ENCODE assay signal across 8 mouse cellular contexts in the genomic region with DNA sequence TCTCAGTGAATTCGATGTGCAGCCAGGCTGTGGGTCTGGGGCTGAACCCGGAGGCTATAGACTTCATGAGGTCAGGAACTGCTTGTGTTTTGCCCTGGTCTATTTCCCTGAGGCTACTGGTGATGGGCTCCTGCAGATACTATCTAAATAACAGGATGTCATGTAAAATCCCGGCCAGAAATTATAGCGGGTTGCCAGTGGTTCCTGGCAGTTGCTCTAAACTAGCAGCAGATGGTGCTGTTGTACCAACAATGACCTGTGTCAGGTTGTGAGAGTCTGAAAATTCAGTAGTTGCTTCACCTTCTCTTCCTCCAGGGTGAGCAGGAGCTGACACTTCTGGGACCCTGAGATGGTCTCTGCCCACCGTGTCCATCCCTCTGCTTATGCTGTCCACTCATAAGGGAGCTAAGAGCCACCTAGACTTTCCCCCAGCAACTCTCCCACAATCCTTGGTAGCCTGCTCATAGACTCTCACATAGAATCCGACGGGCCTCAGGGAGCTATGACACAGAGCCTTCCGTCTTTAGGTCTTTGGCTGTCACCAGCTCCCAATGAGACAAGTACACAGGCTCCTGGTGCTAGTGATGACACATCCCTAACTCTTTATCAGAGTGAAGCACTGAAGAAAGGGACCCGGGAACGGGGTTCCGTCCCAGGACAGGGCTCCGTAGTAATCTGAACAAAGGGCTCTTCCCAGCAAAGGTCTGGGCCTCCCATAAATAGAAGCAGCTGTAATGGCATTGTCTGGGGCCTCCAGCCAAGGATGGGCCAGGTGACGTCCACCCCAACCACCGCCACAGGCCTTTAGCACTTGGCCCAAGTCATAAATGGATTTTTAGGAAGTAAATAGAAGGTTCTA.
DNase-seq lines count a peak whose midpoint lies in the region; ATAC-seq lines count a peak whose summit lies in the region.

No protein-coding gene starts in this region.

- DNase-seq in urinary bladder, postnatal 14 days (ENCODE audit: low spot score), result peak; percentile 49
- no peak for DNase-seq in urinary bladder, adult 2 months (ENCODE audit: low spot score)
- DNase-seq in cerebellum, postnatal 25 days, result peak; percentile 83
- peak; percentile 53 for DNase-seq in gastrocnemius, postnatal 10 days
- DNase-seq in left cerebral cortex, adult 18-20 months (ENCODE audit: low spot score in 2 of 2), result peak; percentile 44 to 50
- peak; percentile 48 for DNase-seq in midbrain, embryonic 10.5 days (ENCODE audit: low spot score)

- no peaks in the 10 kb centered on the region for H3K27me3 ChIP-seq in midbrain, embryonic 10.5 days (ENCODE audit: low read depth, poor library complexity, severe bottlenecking)
- no peaks in the 10 kb centered on the region for H3K27me3 ChIP-seq in stomach, embryonic 15.5 days (replicated peaks)

- H3K9ac ChIP-seq in stomach, embryonic 15.5 days, result no peak overlapping the region

- peak; percentile 72 for ATAC-seq in inflammation-experienced regulatory T-cells, adult 6 months
- ATAC-seq in stomach, embryonic 15.5 days (ENCODE audit: insufficient read depth, low FRiP score, low read depth), result peak; percentile 40; the same call in 1 of the 2 replicates

- no peaks in the 10 kb centered on the region for H3K36me3 ChIP-seq in midbrain, embryonic 10.5 days
- H3K36me3 ChIP-seq in stomach, embryonic 15.5 days, result no peaks in the 10 kb centered on the region

- peaks cover 3% of the 10 kb centered on the region; the same call in 1 of the 2 replicates for H3K4me1 ChIP-seq in midbrain, embryonic 10.5 days
- no peaks in the 10 kb centered on the region for H3K4me1 ChIP-seq in stomach, embryonic 15.5 days

- H3K9me3 ChIP-seq in midbrain, embryonic 10.5 days (replicated peaks), result no peaks in the 10 kb centered on the region
- no peaks in the 10 kb centered on the region for H3K9me3 ChIP-seq in stomach, embryonic 15.5 days

- H3K27ac ChIP-seq in midbrain, embryonic 10.5 days (replicated peaks), result no peak overlapping the region
- no peak overlapping the region for H3K27ac ChIP-seq in stomach, embryonic 15.5 days

- H3K4me2 ChIP-seq in stomach, embryonic 15.5 days, result no peak overlapping the region

- 68% methylated on average over 14 of the region's 14 CpGs for WGBS in midbrain, embryonic 10.5 days
- WGBS in stomach, embryonic 15.5 days, result 63% methylated on average over 14 of the region's 14 CpGs

- H3K4me3 ChIP-seq in midbrain, embryonic 10.5 days, result no peak overlapping the region
- no peak overlapping the region for H3K4me3 ChIP-seq in stomach, embryonic 15.5 days (replicated peaks)
